Mouse (Mus musculus) regulatory T cell (primary cell): Measurements from ENCODE around the gene Huwe1.

Source experiments
- in situ Hi-C: fragments of 300-600 bp; cut with MboI, MseI; formaldehyde crosslinking; loops from one replicate; pipeline ENCODE4 v1.15.1; 2025; ENCODE audit warnings: high pct_unique_total_duplicates

Huwe1 gene

DNA sequence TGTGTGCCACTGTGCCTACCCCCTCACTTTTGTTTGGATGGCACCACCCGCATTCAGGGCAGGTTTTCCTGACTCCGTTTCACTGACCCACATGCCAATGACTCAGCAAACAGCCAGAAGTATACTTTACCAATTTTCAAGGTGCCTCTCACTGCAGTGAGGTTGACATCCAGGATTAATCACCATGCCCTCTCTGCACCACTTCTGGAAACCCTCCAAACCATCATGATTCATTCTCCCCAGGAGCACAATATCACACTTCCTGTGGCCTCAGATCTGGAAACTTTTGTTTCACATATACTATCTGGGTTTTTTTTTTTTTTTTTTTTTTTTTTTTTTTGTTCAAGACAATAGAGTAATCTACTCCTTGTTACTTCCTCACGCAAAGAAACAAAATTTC, 150.6 kb downstream of the Huwe1 start:
- in situ Hi-C loops = no loop called here
